Mouse (Mus musculus): ENCODE measurements around the gene Kcnma1. TPM values are rescaled to one million over a fixed set of nuclear protein-coding genes. Genes with fewer than 3 reads are reported as not detected.

The Kcnma1 gene
- polyA plus RNA-seq, 1 experiment from 2014 or later: 8.2 TPM

DNA sequence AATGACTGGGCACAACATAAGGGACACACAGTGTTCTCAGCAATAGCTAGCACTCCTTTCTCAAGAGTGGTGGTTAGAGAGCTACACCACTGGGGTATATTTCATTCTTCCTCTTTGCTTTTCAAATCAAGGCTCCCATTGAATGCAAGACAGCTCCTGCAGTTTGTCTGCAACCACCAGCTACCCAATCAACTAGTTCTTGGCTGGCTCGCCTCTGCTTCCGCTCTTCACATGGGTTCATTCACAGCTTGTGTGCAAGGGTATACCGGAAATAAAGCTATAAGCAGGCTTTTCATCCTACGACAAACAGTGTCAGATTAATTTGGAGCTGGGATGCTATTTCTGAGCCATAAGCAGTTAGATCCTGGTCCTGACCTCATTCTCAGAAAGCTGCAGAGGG, 362.6 kb downstream of the Kcnma1 start:
- DNase-seq (ENCODE audit: low spot score) (no peak), ATAC-seq (replicated peaks; ENCODE audit: low FRiP score, low TSS enrichment, low read depth) (no peak)
- no peak overlapping the region for H3K4me2 ChIP-seq (ENCODE audit: low read length)
- no peaks in the 10 kb centered on the region for H3K9me3 ChIP-seq (ENCODE audit: control insufficient read depth, low read length)
- H3K9ac ChIP-seq (ENCODE audit: low read length): no peak overlapping the region
- no peaks in the 10 kb centered on the region for H3K36me3 ChIP-seq (ENCODE audit: control insufficient read depth, insufficient read depth, low read length)
- H3K4me3 ChIP-seq (ENCODE audit: low read depth, low read length): no peak overlapping the region
- no peak overlapping the region for H3K27ac ChIP-seq (ENCODE audit: low read depth)
- H3K4me1 ChIP-seq (replicated peaks; ENCODE audit: control insufficient read depth, insufficient read depth, low read length): no peaks in the 10 kb centered on the region; the same call in 1 of the 2 replicates
- H3K27me3 ChIP-seq (replicated peaks; ENCODE audit: control insufficient read depth, insufficient read depth, low read length): no peaks in the 10 kb centered on the region
- WGBS: 66% methylated on average over 4 of the region's 4 CpGs

DNA sequence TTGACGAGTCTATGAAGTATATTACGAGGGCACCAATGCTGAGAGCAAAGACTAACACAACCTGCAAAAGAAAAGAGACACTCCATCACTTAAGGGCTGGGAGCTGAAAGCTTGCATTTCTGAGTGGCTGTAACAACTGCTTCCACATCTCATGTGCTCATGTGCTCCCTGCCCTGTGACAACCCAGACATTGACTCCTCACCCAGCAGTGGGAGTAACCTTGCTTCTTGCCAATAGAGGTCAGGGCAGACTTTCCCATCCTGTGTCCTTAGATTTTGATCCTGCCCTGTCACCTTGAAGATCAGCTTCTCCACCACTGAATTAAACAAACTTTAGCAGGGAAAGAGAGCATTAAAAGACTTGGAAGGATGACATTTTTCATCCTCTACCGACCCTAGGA, 364.2 kb downstream of the Kcnma1 start:
- Histone ChIP-seq H3K4me3 (ENCODE audit: low read depth, low read length) (no peak overlapping the region), H3K4me1 (replicated peaks; ENCODE audit: control insufficient read depth, insufficient read depth, low read length) (no peaks in the 10 kb centered on the region; the same call in 1 of the 2 replicates), H3K27ac (ENCODE audit: low read depth) (no peak overlapping the region), H3K9ac (ENCODE audit: low read length) (no peak overlapping the region), H3K27me3 (replicated peaks; ENCODE audit: control insufficient read depth, insufficient read depth, low read length) (no peaks in the 10 kb centered on the region), H3K4me2 (ENCODE audit: low read length) (no peak overlapping the region), H3K9me3 (ENCODE audit: control insufficient read depth, low read length) (no peaks in the 10 kb centered on the region), H3K36me3 (ENCODE audit: control insufficient read depth, insufficient read depth, low read length) (no peaks in the 10 kb centered on the region)
- DNase-seq (ENCODE audit: low spot score) (no peak), ATAC-seq (replicated peaks; ENCODE audit: low FRiP score, low TSS enrichment, low read depth) (no peak)
- WGBS: 85% methylated on average over 3 of the region's 3 CpGs

DNA sequence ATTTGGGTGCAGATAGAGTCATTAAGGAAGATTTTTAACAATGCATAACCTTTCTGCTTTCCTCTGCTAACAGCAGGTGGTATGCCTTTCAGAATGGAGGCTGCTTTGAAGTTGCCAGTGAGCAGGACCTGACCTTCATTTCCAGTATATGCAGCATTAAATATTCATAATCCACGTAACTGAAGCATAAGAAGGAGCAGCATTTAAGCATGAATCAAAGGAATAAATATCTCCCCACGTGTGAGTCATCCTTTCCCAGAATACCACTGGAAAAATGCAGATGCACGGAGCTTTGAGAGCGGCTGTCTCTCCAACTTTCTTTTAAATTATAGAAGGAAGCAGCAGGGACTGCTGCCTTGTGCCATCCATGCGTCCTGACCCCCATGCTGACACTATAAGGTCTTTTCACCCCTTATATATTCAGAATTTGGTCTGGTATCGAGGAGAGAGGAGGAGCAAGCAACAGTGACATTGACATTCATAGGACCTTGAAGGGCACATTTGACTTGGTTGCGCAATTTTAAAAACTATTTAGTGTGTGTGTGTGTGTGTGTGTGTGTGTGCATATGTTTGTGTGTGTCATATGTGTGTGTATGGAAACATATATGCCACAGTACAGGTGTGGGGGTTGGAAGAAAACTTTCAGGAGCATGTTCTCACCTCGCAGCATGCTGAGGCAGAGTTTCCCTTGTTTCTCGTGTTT, 368.8 kb downstream of the Kcnma1 start:
- H3K9me3 ChIP-seq (ENCODE audit: control insufficient read depth, low read length): no peaks in the 10 kb centered on the region
- no peaks in the 10 kb centered on the region for H3K27me3 ChIP-seq (replicated peaks; ENCODE audit: control insufficient read depth, insufficient read depth, low read length)
- no peaks in the 10 kb centered on the region for H3K36me3 ChIP-seq (ENCODE audit: control insufficient read depth, insufficient read depth, low read length)
- H3K4me1 ChIP-seq (replicated peaks; ENCODE audit: control insufficient read depth, insufficient read depth, low read length): no peaks in the 10 kb centered on the region
- no peak for ATAC-seq (replicated peaks; ENCODE audit: low FRiP score, low TSS enrichment, low read depth)
- WGBS: 75% methylated on average over 9 of the region's 9 CpGs
- H3K27ac ChIP-seq (ENCODE audit: low read depth): no peak overlapping the region
- no peak for DNase-seq (ENCODE audit: low spot score)
- no peak overlapping the region for H3K4me2 ChIP-seq (ENCODE audit: low read length)
- no peak overlapping the region for H3K9ac ChIP-seq (ENCODE audit: low read length)
- no peak overlapping the region for H3K4me3 ChIP-seq (ENCODE audit: low read depth, low read length)

DNA sequence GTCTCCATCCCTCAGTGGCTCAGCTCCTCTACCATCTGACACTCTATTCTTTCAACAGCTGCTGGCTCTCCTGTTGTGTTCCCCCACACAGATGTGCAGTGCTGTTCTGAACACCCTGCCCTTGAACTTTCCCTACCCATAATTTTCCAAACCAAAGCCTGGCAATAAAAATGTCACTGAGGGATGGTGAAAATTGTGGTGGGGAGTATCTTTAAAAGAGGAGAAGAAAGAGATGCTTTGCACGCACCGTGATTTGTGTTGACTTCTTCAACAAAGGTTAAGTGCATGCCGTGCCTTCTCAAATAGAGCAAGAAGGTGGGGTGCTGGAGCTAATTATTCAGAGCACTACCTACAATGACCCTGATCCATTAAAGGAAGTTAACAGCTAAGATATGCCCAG, 371.1 kb downstream of the Kcnma1 start:
- ATAC-seq (replicated peaks; ENCODE audit: low FRiP score, low TSS enrichment, low read depth): no peak
- 63% methylated on average over 3 of the region's 3 CpGs for WGBS
- H3K4me3 ChIP-seq (ENCODE audit: low read depth, low read length): no peak overlapping the region

DNA sequence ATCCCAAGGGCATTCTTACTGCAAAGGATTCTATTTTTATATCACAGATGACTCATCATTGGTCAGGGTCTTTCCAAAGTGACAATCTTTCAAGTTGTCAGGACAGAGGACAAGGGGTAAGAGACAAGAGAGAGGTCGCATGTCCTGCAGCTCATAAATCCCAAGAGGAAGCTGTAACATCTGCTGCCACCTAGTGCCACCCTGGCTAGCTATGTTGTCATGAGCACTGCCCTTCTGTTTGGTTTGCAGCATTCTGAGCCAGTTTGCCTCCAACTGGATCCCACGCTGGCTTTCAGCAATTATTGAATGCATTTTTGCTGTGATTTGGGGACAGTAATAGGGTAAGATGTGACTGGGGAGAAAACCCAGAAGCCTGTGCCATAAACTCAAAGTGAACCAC, 373.6 kb downstream of the Kcnma1 start:
- H3K9me3 ChIP-seq (ENCODE audit: control insufficient read depth, low read length): no peaks in the 10 kb centered on the region
- no peak for DNase-seq (ENCODE audit: low spot score)
- H3K9ac ChIP-seq (ENCODE audit: low read length): no peak overlapping the region
- no peaks in the 10 kb centered on the region for H3K27me3 ChIP-seq (replicated peaks; ENCODE audit: control insufficient read depth, insufficient read depth, low read length)
- H3K36me3 ChIP-seq (ENCODE audit: control insufficient read depth, insufficient read depth, low read length): no peaks in the 10 kb centered on the region
- ATAC-seq (replicated peaks; ENCODE audit: low FRiP score, low TSS enrichment, low read depth): no peak
- H3K27ac ChIP-seq (ENCODE audit: low read depth): no peak overlapping the region
- H3K4me2 ChIP-seq (ENCODE audit: low read length): no peak overlapping the region
- 44% methylated on average over 2 of the region's 2 CpGs for WGBS
- H3K4me3 ChIP-seq (ENCODE audit: low read depth, low read length): no peak overlapping the region
- no peaks in the 10 kb centered on the region for H3K4me1 ChIP-seq (replicated peaks; ENCODE audit: control insufficient read depth, insufficient read depth, low read length)

More for the DNA sequence above, 371.1 kb downstream of the Kcnma1 start:
- no peaks in the 10 kb centered on the region for H3K27me3 ChIP-seq (replicated peaks; ENCODE audit: control insufficient read depth, insufficient read depth, low read length)
- H3K4me2 ChIP-seq (ENCODE audit: low read length): no peak overlapping the region
- H3K27ac ChIP-seq (ENCODE audit: low read depth): no peak overlapping the region
- H3K4me1 ChIP-seq (replicated peaks; ENCODE audit: control insufficient read depth, insufficient read depth, low read length): no peaks in the 10 kb centered on the region
- no peak overlapping the region for H3K9ac ChIP-seq (ENCODE audit: low read length)
- no peaks in the 10 kb centered on the region for H3K9me3 ChIP-seq (ENCODE audit: control insufficient read depth, low read length)
- no peaks in the 10 kb centered on the region for H3K36me3 ChIP-seq (ENCODE audit: control insufficient read depth, insufficient read depth, low read length)
- DNase-seq (ENCODE audit: low spot score): no peak

DNA sequence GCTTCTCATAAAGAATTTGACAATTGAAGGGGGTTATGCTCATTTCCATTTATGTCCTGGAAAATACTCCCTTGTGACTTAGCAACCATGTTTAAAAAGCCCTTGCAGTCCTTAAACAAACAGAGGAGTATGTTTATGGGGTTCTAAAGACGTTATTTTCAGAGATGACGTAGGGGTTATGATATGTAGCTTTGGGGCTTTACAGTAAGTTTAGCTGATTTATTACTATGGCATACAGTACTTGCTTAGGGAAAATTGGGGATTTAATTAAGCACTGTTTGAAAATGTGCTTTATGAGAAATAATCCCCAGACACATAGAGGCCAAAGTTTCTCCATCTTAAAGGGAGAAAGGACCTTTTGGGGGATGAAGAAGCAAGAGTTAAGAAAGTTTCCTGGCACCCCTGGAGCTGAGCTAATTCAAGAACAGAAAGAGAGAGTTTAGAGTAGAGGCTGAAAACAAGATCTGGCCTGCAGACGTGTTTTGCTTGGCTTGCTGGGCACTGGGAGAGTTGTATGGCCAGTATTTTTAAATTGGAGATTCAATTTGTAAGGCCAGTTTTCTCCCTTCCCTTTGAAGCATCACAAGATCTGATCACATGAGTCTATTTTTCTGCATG, 376.1 kb downstream of the Kcnma1 start:
- DNase-seq (ENCODE audit: low spot score) (no peak), ATAC-seq (replicated peaks; ENCODE audit: low FRiP score, low TSS enrichment, low read depth) (no peak)

GRCm38 (mm10) chr14:23635903-23636302, 378.4 kb downstream of the Kcnma1 start:
- Histone ChIP-seq H3K4me2 (ENCODE audit: low read length) (no peak overlapping the region), H3K27ac (ENCODE audit: low read depth) (no peak overlapping the region), H3K9ac (ENCODE audit: low read length) (no peak overlapping the region), H3K27me3 (replicated peaks; ENCODE audit: control insufficient read depth, insufficient read depth, low read length) (no peaks in the 10 kb centered on the region), H3K4me1 (replicated peaks; ENCODE audit: control insufficient read depth, insufficient read depth, low read length) (no peaks in the 10 kb centered on the region; the same call in 1 of the 2 replicates), H3K36me3 (ENCODE audit: control insufficient read depth, insufficient read depth, low read length) (no peaks in the 10 kb centered on the region), H3K9me3 (ENCODE audit: control insufficient read depth, low read length) (no peaks in the 10 kb centered on the region), H3K4me3 (ENCODE audit: low read depth, low read length) (no peak overlapping the region)
- no peak for ATAC-seq (replicated peaks; ENCODE audit: low FRiP score, low TSS enrichment, low read depth)
- no peak for DNase-seq (ENCODE audit: low spot score)
- 48% methylated on average over 4 of the region's 4 CpGs for WGBS

More for the DNA sequence above, 376.1 kb downstream of the Kcnma1 start:
- Histone ChIP-seq H3K27me3 (replicated peaks; ENCODE audit: control insufficient read depth, insufficient read depth, low read length) (no peaks in the 10 kb centered on the region), H3K27ac (ENCODE audit: low read depth) (peak overlapping the region; percentile 52; the same call in 1 of the 2 replicates), H3K4me1 (replicated peaks; ENCODE audit: control insufficient read depth, insufficient read depth, low read length) (no peaks in the 10 kb centered on the region; the same call in 1 of the 2 replicates), H3K9me3 (ENCODE audit: control insufficient read depth, low read length) (no peaks in the 10 kb centered on the region), H3K4me2 (ENCODE audit: low read length) (no peak overlapping the region), H3K9ac (ENCODE audit: low read length) (no peak overlapping the region), H3K36me3 (ENCODE audit: control insufficient read depth, insufficient read depth, low read length) (no peaks in the 10 kb centered on the region), H3K4me3 (ENCODE audit: low read depth, low read length) (no peak overlapping the region)
- WGBS: 37% methylated on average over 3 of the region's 3 CpGs

DNA sequence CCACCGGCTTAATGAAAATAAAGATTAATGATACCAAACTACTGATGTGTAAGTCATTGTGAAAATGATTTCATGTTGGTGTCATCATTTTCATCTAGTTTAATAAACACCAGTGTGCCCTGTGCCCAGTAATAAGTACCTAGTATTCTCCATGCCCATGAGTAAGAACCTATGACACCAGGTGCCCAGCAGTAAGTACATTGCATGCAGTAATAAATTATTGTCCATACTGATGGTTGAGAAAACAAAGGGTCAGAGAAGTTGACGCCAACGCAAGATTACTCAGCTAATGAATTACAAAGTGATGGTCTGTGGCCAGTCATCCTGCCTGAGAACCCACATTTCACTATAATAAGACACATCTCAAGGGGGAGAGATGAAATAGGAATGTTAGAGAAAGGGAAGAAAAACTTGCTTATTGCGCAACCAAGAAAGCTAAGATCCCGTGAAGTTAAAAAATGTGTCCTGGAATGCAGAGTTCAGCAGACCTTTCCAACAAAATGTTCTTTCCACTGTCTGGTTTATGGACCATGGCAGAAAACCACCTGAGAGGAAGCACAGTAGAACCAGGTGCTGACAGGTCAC, 381.2 kb downstream of the Kcnma1 start:
- H3K4me1 ChIP-seq (replicated peaks; ENCODE audit: control insufficient read depth, insufficient read depth, low read length): no peaks in the 10 kb centered on the region; the same call in 1 of the 2 replicates
- 63% methylated on average over 5 of the region's 5 CpGs for WGBS
- H3K9ac ChIP-seq (ENCODE audit: low read length): no peak overlapping the region
- no peak overlapping the region for H3K27ac ChIP-seq (ENCODE audit: low read depth)
- no peak overlapping the region for H3K4me2 ChIP-seq (ENCODE audit: low read length)
- H3K36me3 ChIP-seq (ENCODE audit: control insufficient read depth, insufficient read depth, low read length): no peaks in the 10 kb centered on the region
- no peaks in the 10 kb centered on the region for H3K27me3 ChIP-seq (replicated peaks; ENCODE audit: control insufficient read depth, insufficient read depth, low read length)
- H3K4me3 ChIP-seq (ENCODE audit: low read depth, low read length): no peak overlapping the region
- DNase-seq (ENCODE audit: low spot score): no peak
- no peak for ATAC-seq (replicated peaks; ENCODE audit: low FRiP score, low TSS enrichment, low read depth)
- H3K9me3 ChIP-seq (ENCODE audit: control insufficient read depth, low read length): no peaks in the 10 kb centered on the region

All from intestine, embryonic 14.5 days (tissue).